Mouse (Mus musculus) T-helper 2 cell (primary cell): Measurements from ENCODE around the gene Denr.

Experiments
- in situ Hi-C: fragments of 300-600 bp; cut with MboI, MseI; formaldehyde crosslinking; loops from one replicate; pipeline ENCODE4 v1.15.1; 2025; ENCODE audit warnings: high pct_unique_total_duplicates

Gene Denr

DNA sequence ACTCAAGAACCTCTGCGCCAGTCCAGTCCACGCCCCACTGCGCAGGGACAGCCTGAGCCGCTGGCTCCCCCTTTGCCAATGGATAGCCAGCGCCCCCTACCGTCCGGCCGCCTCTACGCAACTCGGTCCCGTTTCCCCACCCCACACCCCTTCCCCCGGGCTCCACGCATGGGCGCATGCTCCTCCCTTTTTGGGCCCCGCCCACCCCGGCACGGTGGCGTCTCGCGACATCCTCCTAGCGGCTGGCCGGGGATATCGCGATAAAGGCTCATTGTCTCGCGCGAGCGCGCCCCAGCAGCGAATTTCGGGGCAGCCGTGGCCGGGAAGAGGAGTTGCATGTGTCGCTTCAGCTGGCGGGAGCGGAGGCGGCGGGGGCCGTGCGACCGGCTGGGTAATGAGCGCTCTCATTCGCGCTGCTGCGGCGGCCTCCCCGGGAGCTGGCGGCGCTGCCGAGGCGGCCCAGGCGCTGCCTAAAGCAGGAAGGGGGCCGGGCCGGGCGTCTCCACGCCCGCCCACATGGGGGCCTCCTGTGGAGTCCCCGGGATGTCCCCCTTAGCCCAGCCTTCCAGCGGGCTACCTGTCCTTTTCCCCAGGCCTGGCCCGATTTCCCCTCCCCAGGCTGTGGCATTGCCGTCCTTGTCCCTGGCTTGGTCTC, at the start of gene Denr:
TSS of gene Denr (plus strand) at position 200 of the 655 bp plus-strand sequence.
- in situ Hi-C loops = loop anchor here (10.0 kb wide), 1 partner anchor 1082 kb away; the partner anchor contains the start of gene Anapc5

GRCm38 (mm10) chr5:123858798-123859197, 48.2 kb upstream of the Denr start:
- in situ Hi-C loops = no loop called here

- in situ Hi-C loops = no loop called here
Measured at GRCm38 (mm10) chr5:123862374-123863350, 44.3 kb upstream of the Denr start.

GRCm38 (mm10) chr5:123863934-123864333, 43.0 kb upstream of the Denr start:
- in situ Hi-C loops = no loop called here

DNA sequence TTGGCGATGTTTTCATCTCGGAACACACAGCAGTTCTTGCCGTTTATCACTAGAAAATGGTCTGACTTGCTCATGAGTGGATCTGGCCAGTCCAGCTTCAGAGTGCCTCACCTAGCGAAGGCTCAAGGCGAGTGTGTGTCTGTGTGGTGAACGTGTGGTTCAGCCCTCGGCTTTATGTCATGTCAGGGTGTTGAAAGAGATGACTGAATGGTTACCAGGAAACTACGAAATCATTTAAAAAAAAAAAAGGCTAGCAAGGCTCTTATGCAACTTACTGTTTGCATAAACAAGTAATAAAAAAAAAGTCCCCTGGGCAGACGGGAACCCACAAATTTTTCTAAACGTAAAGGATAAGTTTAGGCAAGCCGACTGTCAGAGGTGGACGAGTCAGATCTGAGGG, 41.6 kb upstream of the Denr start, which contains the start of gene Hcar2:
TSS of gene Hcar2 (minus strand) at position 135 of the 400 bp plus-strand sequence.
- in situ Hi-C loops = no loop called here

DNA sequence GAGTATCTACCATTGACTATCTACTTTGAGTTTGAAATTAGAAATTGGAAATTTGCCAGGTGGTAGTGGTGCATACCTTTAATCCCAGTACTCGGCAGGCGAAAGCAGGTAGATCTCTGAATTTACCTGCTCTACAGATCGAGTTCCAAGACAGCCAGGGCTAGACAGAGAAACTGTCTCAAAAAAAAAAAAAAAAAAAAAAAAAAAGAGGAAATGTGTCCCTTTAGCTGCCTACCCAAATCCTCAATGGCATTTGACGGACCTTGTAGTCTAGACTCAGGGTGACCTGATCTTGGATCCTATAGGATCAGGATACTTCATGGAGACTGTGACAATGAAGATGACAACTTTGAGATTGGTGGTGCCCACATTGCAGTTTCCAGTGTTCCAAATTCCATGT, 40.5 kb upstream of the Denr start:
- in situ Hi-C loops = no loop called here

DNA sequence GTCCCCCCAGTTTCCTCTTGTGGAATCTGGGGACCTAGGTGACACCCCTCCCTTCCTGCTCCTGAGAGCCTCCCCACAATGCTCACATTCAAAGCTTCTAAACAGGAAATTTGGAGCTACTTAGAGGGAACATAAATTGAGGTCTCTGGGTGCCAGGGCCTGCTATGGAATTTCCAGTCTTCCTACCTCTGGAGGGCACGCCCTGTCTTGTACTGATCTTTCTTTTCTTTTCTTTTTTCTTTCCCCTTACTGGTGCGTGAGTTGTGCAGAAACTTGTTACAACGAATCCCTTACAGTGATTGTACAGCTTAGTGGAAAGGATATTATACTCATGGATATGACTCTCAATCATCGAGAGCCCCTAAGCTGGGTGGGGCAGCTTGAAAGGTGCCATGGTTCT, 37.4 kb upstream of the Denr start:
- in situ Hi-C loops = no loop called here

GRCm38 (mm10) chr5:123874177-123874576, 32.8 kb upstream of the Denr start:
- in situ Hi-C loops = no loop called here

GRCm38 (mm10) chr5:123878056-123878455, 28.9 kb upstream of the Denr start:
- in situ Hi-C loops = no loop called here

DNA sequence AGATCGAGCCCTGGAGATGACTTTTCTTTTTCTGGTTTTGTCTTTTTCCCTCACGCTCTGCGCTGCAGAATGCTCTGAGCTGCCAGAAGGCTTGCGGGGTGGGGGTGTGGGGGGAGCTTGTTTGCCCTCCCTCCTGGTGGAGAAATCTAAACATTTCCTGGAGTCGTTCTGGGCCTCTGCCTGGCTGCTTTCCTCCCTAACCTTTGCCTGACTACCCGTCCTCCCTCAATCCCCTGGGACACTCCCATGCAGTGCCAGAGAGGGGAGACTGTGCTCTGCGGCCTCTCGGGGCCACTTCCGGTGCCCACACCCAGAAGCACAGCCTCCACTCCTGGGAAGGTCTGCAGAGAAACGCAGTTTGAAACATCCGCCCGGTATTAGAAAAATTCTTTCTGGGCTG, 27.0 kb upstream of the Denr start, which contains the start of gene Hcar1:
TSS of gene Hcar1 (minus strand) at position 93 of the 400 bp plus-strand sequence.
- in situ Hi-C loops = no loop called here

DNA sequence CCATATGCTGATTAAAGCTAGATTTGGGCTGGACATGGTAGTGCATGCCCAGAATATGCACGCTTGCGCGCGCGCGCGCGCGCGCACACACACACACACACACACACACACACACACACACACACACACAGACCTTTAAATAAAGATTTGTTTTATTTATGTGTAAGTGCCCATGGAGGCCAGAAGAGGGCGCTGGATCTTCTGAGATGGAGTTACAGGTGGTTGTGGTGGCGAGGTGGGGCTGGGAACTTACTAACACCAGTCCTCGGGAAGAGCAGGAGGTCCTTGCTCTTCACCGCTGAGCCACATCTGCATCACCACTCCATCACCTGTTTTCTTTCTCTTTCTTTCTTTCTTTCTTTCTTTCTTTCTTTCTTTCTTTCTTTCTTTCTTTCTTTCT, 26.2 kb upstream of the Denr start:
- in situ Hi-C loops = no loop called here

DNA sequence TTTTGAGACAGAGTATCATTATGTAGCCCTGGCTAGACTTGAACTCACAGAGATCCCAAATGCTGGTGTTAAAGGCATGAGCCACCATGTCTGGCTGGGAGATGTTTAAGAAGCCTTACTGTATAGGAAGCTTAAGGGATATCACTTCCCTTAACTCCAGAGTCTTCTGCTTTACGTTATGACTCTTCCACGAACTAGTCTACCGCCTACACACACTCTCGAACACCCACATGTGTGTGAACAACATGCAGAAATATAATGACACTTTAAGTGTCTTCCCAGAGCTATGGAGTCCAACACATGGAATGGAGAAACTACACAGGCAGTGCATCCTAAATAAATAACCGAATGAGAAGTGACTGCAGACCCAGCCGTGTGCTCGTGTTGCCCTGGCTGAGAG, 23.1 kb upstream of the Denr start:
- in situ Hi-C loops = no loop called here

- in situ Hi-C loops = no loop called here
Measured at GRCm38 (mm10) chr5:123884332-123884731, 22.6 kb upstream of the Denr start.

- in situ Hi-C loops = no loop called here
Measured at GRCm38 (mm10) chr5:123886365-123886764, 20.6 kb upstream of the Denr start.

DNA sequence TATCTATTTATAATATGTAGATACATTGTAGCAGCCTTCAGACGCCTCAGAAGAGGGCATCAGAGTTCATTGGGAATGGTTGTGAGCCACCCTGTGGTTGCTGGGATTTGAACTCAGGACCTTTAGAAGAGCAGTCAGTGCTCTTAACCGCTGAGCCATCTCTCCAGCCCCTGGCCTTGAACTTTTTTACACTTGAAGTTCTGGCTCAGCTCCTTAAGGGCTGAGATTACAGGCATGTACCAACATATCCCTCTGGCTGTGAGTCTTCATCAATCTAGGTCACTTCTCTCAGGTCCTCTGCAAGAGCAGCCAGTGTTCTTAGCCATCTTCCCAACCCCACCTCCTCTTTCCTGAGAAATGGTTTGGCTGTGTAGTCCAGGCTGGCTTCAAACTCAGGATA, 16.7 kb upstream of the Denr start:
- in situ Hi-C loops = no loop called here

DNA sequence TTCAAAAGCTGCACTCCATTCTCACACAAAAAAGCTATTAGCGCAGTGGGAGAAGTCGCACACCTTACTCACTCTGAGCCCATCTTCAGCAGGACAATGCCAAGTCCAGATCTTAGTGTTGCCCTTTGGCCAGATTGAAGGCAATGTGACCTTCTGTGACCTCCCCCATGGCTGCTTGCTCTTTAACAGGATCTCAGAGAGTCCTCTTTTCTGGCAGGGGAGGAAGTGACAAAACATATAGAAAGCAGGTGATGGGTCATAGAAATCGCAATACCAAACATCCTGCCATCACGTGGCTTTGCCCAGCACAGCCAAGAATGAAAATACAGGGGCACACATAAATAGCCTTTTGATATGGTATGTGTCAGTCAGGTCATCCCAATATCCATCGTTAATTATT, 16.0 kb upstream of the Denr start:
- in situ Hi-C loops = no loop called here

DNA sequence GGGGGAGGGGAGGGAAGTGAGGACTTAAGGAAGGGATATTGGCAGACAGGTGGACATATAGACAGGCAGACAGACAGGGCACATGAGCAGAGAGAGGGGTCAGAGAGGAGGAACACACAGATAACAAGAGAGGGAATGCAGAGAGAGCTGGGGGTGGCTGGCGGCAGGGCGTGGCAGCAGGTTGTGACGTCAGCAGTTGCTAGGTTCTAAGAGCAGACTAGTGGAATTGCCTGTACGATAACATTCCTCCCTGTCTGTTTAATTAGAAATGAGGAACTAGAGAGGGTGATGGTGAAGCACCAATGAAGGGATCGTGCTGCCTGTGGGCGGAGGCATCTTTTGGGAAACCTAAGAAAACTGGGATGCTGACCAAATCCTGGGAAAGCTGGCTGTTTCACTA, 15.3 kb upstream of the Denr start:
- in situ Hi-C loops = no loop called here

DNA sequence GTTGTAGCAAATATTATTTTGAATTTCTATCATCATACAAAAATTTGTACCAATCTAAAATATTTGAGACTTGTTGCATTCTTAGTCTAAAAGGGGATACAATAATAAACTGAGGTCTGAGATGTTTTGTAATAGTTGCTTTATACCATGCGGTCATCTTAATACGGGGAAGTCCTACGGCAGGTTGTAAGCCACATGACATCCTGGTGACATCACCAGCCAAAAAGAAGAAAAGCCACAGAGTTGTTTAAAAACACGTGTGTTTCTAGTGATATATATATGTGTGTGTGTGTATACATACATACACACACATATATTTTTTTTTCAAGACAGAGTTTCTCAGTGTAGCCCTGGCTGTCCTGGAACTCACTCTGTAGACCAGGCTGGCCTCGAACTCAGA, 13.5 kb upstream of the Denr start:
- in situ Hi-C loops = no loop called here

- in situ Hi-C loops = no loop called here
Measured at GRCm38 (mm10) chr5:123896395-123896794, 10.6 kb upstream of the Denr start.

DNA sequence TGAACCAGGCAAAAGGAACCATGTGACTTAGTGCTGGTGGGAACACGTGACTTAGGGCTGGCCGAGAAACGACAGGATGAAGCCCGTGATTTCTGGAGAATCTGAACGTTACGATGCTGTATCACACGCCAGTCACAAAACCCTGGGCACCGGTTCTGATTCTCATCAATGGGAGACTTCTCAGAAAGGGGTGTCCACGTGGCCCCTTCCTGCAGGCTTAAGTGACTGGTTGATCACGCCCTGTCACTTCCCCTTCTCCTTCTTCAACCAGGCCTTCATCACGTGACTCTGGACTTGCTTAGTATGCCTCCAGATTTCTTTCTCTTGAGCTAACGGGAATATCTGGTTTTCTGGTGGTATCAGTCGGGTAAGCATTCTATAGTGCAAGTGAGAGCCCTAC, 9.6 kb upstream of the Denr start:
- in situ Hi-C loops = no loop called here

DNA sequence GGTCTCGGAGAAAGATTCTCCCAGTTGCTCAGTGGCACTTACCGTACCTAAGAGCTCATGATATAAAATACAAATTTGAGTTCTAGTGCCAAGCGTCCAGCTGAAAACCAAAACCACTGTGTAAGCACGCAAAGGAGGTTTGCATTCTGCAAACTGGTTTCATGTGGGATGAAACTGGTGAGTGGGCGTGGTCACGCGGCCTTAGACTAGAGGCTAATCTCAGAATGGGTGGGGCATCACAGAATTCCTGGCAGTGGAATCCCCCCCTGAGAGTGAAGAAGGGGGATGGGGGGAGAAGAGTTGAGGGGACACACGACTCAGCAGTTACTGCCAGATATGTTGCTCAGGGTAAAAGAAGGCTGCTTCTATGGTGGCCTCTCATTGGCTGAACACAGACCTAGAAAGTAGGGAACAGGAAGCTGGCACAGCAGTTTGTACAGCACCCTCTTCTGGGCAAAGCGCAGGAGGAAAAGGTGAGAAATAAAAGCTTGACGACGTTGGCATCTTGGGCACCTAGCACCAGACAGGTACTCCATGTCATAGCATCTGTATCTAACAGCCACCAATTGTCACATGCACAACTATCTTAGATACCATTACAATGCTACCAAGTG, 2.8 kb upstream of the Denr start:
- in situ Hi-C loops = loop anchor here (10.0 kb wide), 1 partner anchor 1079 kb away; the partner anchor contains the start of gene Anapc5
